Mouse (Mus musculus) heart, postnatal 0 days (tissue): ENCODE data around the gene Adgrg2. TPM values are rescaled to one million over a fixed set of nuclear protein-coding genes. Genes with fewer than 3 reads are reported as not detected.
A peak's percentile ranks its signal among the peaks of the same experiment; 100 is the strongest.

Source experiments
- ATAC-seq: fragments of 200-750 bp; cut with Nextera tagmentation; 2 replicates; pipeline ENCODE4 v1.8.0; 2017; ENCODE audit warnings: low read depth, moderate number of reproducible peaks, moderate library complexity; ENCODE audit not compliant: insufficient read depth
- DNase-seq: peaks from one replicate; pipeline ENCODE4 v3.0.0-alpha.2; 2016; ENCODE audit warnings: low spot score
- H3K27ac ChIP-seq: fragments of 300-500 bp; sonication (generic); 2 replicates; pipeline ENCODE4 v1.5.1; 2014; ENCODE audit warnings: low read depth, mild to moderate bottlenecking
- H3K27me3 ChIP-seq: fragments of 300-500 bp; sonication (generic); 2 replicates; pipeline ENCODE4 v1.6.1; 2014; ENCODE audit warnings: low read length, mixed read lengths; ENCODE audit not compliant: control insufficient read depth, insufficient read depth
- H3K36me3 ChIP-seq: fragments of 300-500 bp; sonication (generic); replicated peaks from 2 replicates; pipeline ENCODE4 v1.6.1; 2014; ENCODE audit warnings: low read length, mixed read lengths; ENCODE audit not compliant: control insufficient read depth, insufficient read depth
- H3K4me1 ChIP-seq: fragments of 300-500 bp; sonication (generic); 2 replicates; pipeline ENCODE4 v1.6.1; 2014; ENCODE audit warnings: antibody characterized with exemption; ENCODE audit not compliant: control insufficient read depth, insufficient read depth
- H3K4me2 ChIP-seq: fragments of 300-500 bp; sonication (generic); 2 replicates; pipeline ENCODE4 v1.6.1; 2014; ENCODE audit warnings: low read depth, mild to moderate bottlenecking, low read length, moderate library complexity
- H3K4me3 ChIP-seq: fragments of 300-500 bp; sonication (generic); 2 replicates; pipeline ENCODE4 v1.5.1; 2014; ENCODE audit warnings: low read depth, low read length
- H3K9ac ChIP-seq: fragments of 300-500 bp; sonication (generic); replicated peaks from 2 replicates; pipeline ENCODE4 v1.6.1; 2014; ENCODE audit warnings: low read depth, low read length, mixed read lengths
- H3K9me3 ChIP-seq: fragments of 300-500 bp; sonication (generic); replicated peaks from 2 replicates; pipeline ENCODE4 v1.6.1; 2016; ENCODE audit warnings: low read length; ENCODE audit not compliant: control insufficient read depth
- CTCF ChIP-seq: IDR thresholded peaks from 2 replicates; pipeline ENCODE4 v1.5.1; 2016; ENCODE audit warnings: antibody characterized with exemption, control low read depth, low read depth
- EP300 ChIP-seq: IDR thresholded peaks from 2 replicates; pipeline ENCODE4 v1.6.1; 2016; ENCODE audit warnings: antibody characterized with exemption, low read depth
- WGBS: fragments of 180-500 bp; shearing (Covaris S2); extraction: QIAGEN DNeasy Blood & Tissue Kit; methylation state at CpG from one replicate; pipeline ENCODE4 v1.1.7; 2014; 5-methylcytosine and 5-hydroxymethylcytosine counted together
- polyA plus RNA-seq: library from polyadenylated mRNA; unstranded; fragments of >200 nt; fragmentation: Nextera tagmentation; extraction: Ambion mirVana; gene quantifications from 2 replicates; pipeline ENCODE4 v1.2.1, GENCODE M21; 2015
- total RNA-seq: library from RNA; depleted of rRNA; stranded (reverse); fragments of >200 nt; gene quantifications from 2 replicates; pipeline ENCODE4 v1.2.3, GENCODE M21; 2014; ENCODE audit warnings: low replicate concordance; rRNA removed

Adgrg2 gene
- total and polyA plus RNA-seq, 2 experiments from 2014 or later = 0.15 to 0.33 TPM

- 13% methylated on average over 52 of the region's 61 CpGs for WGBS
- DNase-seq (peak; percentile 76), ATAC-seq (peak; percentile 96)
- Histone ChIP-seq H3K4me3 (peak within 1 kb of the TSS; percentile 54), H3K9me3 (no peaks in the 10 kb centered on the region), H3K27me3 (no peaks in the 10 kb centered on the region), H3K4me1 (no peaks in the 10 kb centered on the region), H3K9ac (peak within 1 kb of the TSS; percentile 67), H3K4me2 (peak within 1 kb of the TSS; percentile 72), H3K36me3 (no peaks in the 10 kb centered on the region), H3K27ac (peak within 1 kb of the TSS; percentile 86)
- no peak for TF ChIP-seq CTCF
- no peak for TF ChIP-seq EP300
These were observed 111.9 kb downstream of the Adgrg2 start, which contains the start of gene Phka2 for GRCm38 (mm10) chrX:160502048-160503041. Phka2 (plus strand) TSS chrX:160502166.

- no peak overlapping the region for H3K27ac ChIP-seq
- H3K4me3 ChIP-seq = no peak overlapping the region
- WGBS = 59% methylated on average over 1 of the region's 1 CpGs
- H3K4me1 ChIP-seq = no peaks in the 10 kb centered on the region
- H3K9me3 ChIP-seq = no peaks in the 10 kb centered on the region
- H3K9ac ChIP-seq = no peak overlapping the region
- H3K4me2 ChIP-seq = no peak overlapping the region
- no peak for TF ChIP-seq CTCF
- H3K27me3 ChIP-seq = no peaks in the 10 kb centered on the region
- DNase-seq (no peak), ATAC-seq (no peak)
- no peaks in the 10 kb centered on the region for H3K36me3 ChIP-seq
These were observed 118.6 kb downstream of the Adgrg2 start for GRCm38 (mm10) chrX:160509046-160509445.

GRCm38 (mm10) chrX:160510197-160510596, 119.7 kb downstream of the Adgrg2 start:
- ATAC-seq = no peak
- 51% methylated on average over 2 of the region's 2 CpGs for WGBS

GRCm38 (mm10) chrX:160516027-160516426, 125.5 kb downstream of the Adgrg2 start:
- DNase-seq = no peak
- no peak overlapping the region for H3K4me3 ChIP-seq
- no peak overlapping the region for H3K9ac ChIP-seq
- ATAC-seq = no peak
- H3K9me3 ChIP-seq = no peaks in the 10 kb centered on the region
- no peaks in the 10 kb centered on the region for H3K27me3 ChIP-seq
- no peak overlapping the region for H3K4me2 ChIP-seq
- H3K27ac ChIP-seq = no peak overlapping the region
- TF ChIP-seq EP300 (no peak), CTCF (no peak)
- H3K36me3 ChIP-seq = no peaks in the 10 kb centered on the region
- no peaks in the 10 kb centered on the region for H3K4me1 ChIP-seq

More at GRCm38 (mm10) chrX:160510197-160510596, 119.7 kb downstream of the Adgrg2 start:
- H3K36me3 ChIP-seq = no peaks in the 10 kb centered on the region
- H3K4me2 ChIP-seq = no peak overlapping the region
- no peaks in the 10 kb centered on the region for H3K9me3 ChIP-seq
- H3K4me1 ChIP-seq = no peaks in the 10 kb centered on the region
- no peak overlapping the region for H3K9ac ChIP-seq
- TF ChIP-seq CTCF = no peak
- no peak for TF ChIP-seq EP300
- DNase-seq = no peak
- H3K27me3 ChIP-seq = no peaks in the 10 kb centered on the region
- no peak overlapping the region for H3K27ac ChIP-seq
- no peak overlapping the region for H3K4me3 ChIP-seq

GRCm38 (mm10) chrX:160542772-160543171, 152.3 kb downstream of the Adgrg2 start:
- DNase-seq (no peak), ATAC-seq (no peak)
- TF ChIP-seq CTCF = no peak
- TF ChIP-seq EP300 = no peak
- Histone ChIP-seq H3K27ac (no peak overlapping the region), H3K4me1 (no peaks in the 10 kb centered on the region), H3K4me2 (no peak overlapping the region), H3K36me3 (peaks cover 11% of the 10 kb centered on the region), H3K4me3 (no peak overlapping the region), H3K9me3 (no peaks in the 10 kb centered on the region), H3K27me3 (no peaks in the 10 kb centered on the region), H3K9ac (no peak overlapping the region)
- WGBS = 44% methylated on average over 2 of the region's 2 CpGs

Other genes with a start within 250 kb of the Adgrg2 start
- gene Phka2, start 111.5 kb downstream of the Adgrg2 start, total RNA-seq = 53.5 and 57.3 TPM in 2 replicates
- 14.7 and 15.5 TPM in 2 replicates for gene Phka2, start 111.5 kb downstream of the Adgrg2 start, polyA plus RNA-seq